Mouse (Mus musculus) C2C12 (cell line): ENCODE measurements around the gene Irs1.

ENCODE experiments used
- CTCF ChIP-seq: IDR thresholded peaks from one replicate; pipeline ENCODE4 v1.5.1; 2011; ENCODE audit not compliant: control insufficient read depth, insufficient read depth, insufficient read length
- MYOG ChIP-seq: IDR thresholded peaks from one replicate; pipeline ENCODE4 v1.6.1; 2011; ENCODE audit not compliant: control insufficient read depth, insufficient read length; ENCODE audit errors: extremely low read depth

- no peak for TF ChIP-seq MYOG
- no peak for TF ChIP-seq CTCF
Measured at GRCm38 (mm10) chr1:82282992-82283611, 8.1 kb downstream of the Irs1 start.
